Mouse (Mus musculus) limb, embryonic 11.5 days (tissue): ENCODE data around the gene Adat3. TPM values are rescaled to one million over a fixed set of nuclear protein-coding genes. Genes with fewer than 3 reads are reported as not detected.

ENCODE experiments used
- ATAC-seq: fragments of 200-750 bp; cut with Nextera tagmentation; 2 replicates; pipeline ENCODE4 v1.8.0; 2017; ENCODE audit warnings: low read depth; ENCODE audit not compliant: insufficient number of reproducible peaks, low FRiP score, low TSS enrichment
- DNase-seq: peaks from one replicate; pipeline ENCODE4 v3.0.0-alpha.2; 2015; ENCODE audit warnings: low spot score
- H3K27ac ChIP-seq: fragments of 300-500 bp; sonication (generic); replicated peaks from 2 replicates; pipeline ENCODE4 v1.5.1; 2014; ENCODE audit warnings: low read depth, mild to moderate bottlenecking, low read length
- H3K27me3 ChIP-seq: fragments of 300-500 bp; sonication (generic); 2 replicates; pipeline ENCODE4 v1.6.1; 2014; ENCODE audit warnings: mild to moderate bottlenecking, low read length, mixed read lengths; ENCODE audit not compliant: control insufficient read depth, insufficient read depth
- H3K36me3 ChIP-seq: fragments of 300-500 bp; sonication (generic); 2 replicates; pipeline ENCODE4 v1.6.1; 2014; ENCODE audit warnings: mild to moderate bottlenecking, low read length, moderate library complexity, mixed read lengths; ENCODE audit not compliant: control insufficient read depth, insufficient read depth
- H3K4me1 ChIP-seq: fragments of 300-500 bp; sonication (generic); 2 replicates; pipeline ENCODE4 v1.6.1; 2014; ENCODE audit warnings: low read length, mixed read lengths; ENCODE audit not compliant: control insufficient read depth, insufficient read depth
- H3K4me2 ChIP-seq: fragments of 300-500 bp; sonication (generic); 2 replicates; pipeline ENCODE4 v1.6.1; 2014; ENCODE audit warnings: low read depth, mild to moderate bottlenecking, moderate library complexity; ENCODE audit not compliant: severe bottlenecking
- H3K4me3 ChIP-seq: fragments of 300-500 bp; sonication (generic); 2 replicates; pipeline ENCODE4 v1.5.1; 2014; ENCODE audit warnings: low read depth, low read length
- H3K9ac ChIP-seq: fragments of 300-500 bp; sonication (generic); 2 replicates; pipeline ENCODE4 v1.6.1; 2014; ENCODE audit warnings: mild to moderate bottlenecking, low read length
- H3K9me3 ChIP-seq: fragments of 300-500 bp; sonication (generic); 2 replicates; pipeline ENCODE4 v1.6.1; 2016; ENCODE audit warnings: low read length; ENCODE audit not compliant: control insufficient read depth
- WGBS: fragments of 180-500 bp; shearing (Covaris S2); extraction: QIAGEN DNeasy Blood & Tissue Kit; methylation state at CpG from one replicate; pipeline ENCODE4 v1.1.7; 2014; 5-methylcytosine and 5-hydroxymethylcytosine counted together
- polyA plus RNA-seq: library from polyadenylated mRNA; unstranded; fragments of >200 nt; fragmentation: Nextera tagmentation; extraction: Ambion mirVana; gene quantifications from 2 replicates; pipeline ENCODE4 v1.2.1, GENCODE M21; 2014

Gene Adat3
- polyA plus RNA-seq = 9.7 and 9.8 TPM in 2 replicates

DNA sequence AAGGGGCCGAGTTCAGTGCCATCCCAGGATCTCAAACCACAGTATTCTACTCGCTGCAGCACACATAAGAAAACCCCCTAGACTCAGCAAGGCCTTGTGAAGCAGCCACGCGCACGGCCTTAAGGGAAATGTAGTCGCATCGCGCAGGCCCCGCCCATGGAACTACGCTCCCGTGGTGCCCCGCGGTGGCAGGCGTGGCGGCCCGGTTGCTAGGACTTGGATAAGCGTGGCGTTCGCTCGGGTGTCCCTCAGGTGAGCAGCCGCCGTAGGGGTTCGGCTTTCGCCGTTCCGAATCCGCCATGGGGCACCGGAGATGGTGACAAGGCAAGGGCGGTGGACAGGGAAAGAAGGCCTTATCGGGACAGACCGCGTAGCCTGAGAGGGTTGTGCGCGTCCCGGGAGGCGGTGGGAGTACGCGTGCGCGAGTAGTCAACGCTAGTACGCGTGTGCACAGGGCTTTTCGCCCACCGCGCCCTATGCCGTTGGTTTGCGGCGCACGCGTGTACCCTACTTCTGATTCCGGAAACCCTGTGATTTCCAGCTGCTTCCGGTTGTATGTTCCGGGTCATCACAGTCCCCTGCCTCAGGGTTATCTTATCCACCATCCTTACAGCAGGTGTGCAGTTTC lies at the start of gene Adat3, which contains the start of gene Scamp4:
Gene Adat3, plus strand, starts transcription at position 183 of the 628 bp plus-strand sequence.
Gene Scamp4, plus strand, starts transcription at position 175 of the 628 bp plus-strand sequence.
- under 1% methylated on average over 54 of the region's 54 CpGs for WGBS
- Histone ChIP-seq H3K9ac (peak within 1 kb of the TSS; percentile 53), H3K4me2 (peak within 1 kb of the TSS; percentile 90), H3K4me3 (peak within 1 kb of the TSS; percentile 71), H3K9me3 (no peaks in the 10 kb centered on the region), H3K27me3 (no peaks in the 10 kb centered on the region), H3K36me3 (peaks cover 9% of the 10 kb centered on the region), H3K27ac (peak within 1 kb of the TSS; percentile 73), H3K4me1 (peaks cover 11% of the 10 kb centered on the region)
- DNase-seq (peak; percentile 94), ATAC-seq (peak; percentile 91)

DNA sequence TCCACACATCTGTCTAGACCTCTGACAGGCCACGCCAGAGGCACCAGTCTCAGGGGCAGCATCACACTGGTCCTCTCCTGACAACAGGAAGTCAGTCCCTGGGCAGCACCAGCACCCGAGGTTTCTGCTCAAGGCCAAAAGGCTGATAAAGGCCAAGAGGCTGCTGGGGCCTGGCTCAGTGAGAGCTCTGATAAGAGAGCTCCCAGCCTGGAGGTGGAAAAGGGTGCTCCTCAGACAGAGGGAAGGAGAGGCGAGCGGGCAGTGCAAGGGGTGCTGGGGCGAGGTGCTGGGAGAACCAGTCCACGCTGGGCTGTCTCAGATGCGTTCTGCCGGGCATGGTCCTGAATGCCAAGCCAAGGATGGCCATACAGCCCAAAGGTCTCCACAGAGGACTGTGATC lies 49.1 kb upstream of the Adat3 start:
- H3K36me3 ChIP-seq = peaks cover 15% of the 10 kb centered on the region
- H3K9me3 ChIP-seq = no peaks in the 10 kb centered on the region
- H3K4me2 ChIP-seq = no peak overlapping the region
- no peaks in the 10 kb centered on the region for H3K27me3 ChIP-seq
- H3K4me1 ChIP-seq = no peaks in the 10 kb centered on the region
- H3K4me3 ChIP-seq = no peak overlapping the region
- no peak for ATAC-seq
- H3K27ac ChIP-seq = no peak overlapping the region
- no peak overlapping the region for H3K9ac ChIP-seq
- 87% methylated on average over 8 of the region's 8 CpGs for WGBS
- DNase-seq = no peak

DNA sequence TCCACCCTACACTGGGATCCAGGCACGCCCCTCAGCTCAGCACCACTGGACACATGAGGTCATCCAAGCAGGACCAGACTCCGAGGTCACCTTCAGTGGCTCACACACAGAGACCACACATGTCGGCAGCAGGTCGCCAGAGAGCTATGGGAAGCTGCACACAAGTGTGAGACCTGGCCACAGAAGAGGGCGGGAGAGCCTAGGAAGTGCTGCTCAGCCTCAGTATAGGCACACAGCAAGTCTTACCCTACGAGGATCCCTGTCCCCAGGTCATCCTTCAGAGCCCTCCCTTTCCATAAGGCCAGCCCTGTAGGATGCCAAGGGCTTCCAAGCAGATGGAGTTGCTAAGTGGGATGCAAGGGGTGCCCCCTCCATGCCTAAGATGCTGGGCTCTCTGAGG lies 48.7 kb upstream of the Adat3 start:
- H3K27ac ChIP-seq = no peak overlapping the region
- WGBS = 90% methylated on average over 6 of the region's 6 CpGs

DNA sequence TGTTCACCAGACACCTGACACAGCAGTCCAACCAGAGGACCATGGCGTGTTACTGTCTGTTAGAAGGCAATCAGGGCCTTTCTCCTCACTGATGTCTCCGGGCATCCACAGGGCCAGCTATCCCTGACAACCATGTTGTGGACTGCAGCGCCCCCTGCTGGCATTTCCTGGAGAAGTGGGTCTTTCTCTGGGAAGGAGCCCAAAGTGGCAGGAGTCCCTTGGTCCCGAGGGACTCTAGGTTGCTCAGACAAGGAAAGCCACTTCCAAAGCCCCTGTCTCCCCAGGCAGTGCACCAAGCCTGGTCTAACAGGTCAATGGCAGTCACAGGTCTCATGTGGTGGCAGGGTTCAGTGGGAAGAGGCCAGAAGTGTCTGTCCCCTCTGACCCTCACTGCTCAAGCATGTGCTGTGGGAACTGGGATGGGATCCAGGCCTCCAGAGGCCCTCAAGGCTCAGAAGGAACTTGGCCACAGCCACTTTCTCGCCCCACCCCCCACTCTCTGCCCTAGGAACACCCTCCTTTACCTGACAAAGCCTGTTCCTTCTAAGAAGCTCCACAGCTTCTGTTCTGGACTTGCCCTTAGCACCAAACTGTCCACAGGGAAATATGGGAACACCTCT lies 45.2 kb upstream of the Adat3 start:
- no peak overlapping the region for H3K27ac ChIP-seq
- H3K4me3 ChIP-seq = no peak overlapping the region
- no peak overlapping the region for H3K4me2 ChIP-seq
- peaks cover 3% of the 10 kb centered on the region; the same call in 1 of the 2 replicates for H3K36me3 ChIP-seq
- H3K4me1 ChIP-seq = peaks cover 9% of the 10 kb centered on the region
- H3K9ac ChIP-seq = no peak overlapping the region
- ATAC-seq = no peak
- no peaks in the 10 kb centered on the region for H3K9me3 ChIP-seq
- DNase-seq = peak; percentile 84
- 41% methylated on average over 5 of the region's 5 CpGs for WGBS
- no peaks in the 10 kb centered on the region for H3K27me3 ChIP-seq

More for the DNA sequence above, 48.7 kb upstream of the Adat3 start:
- no peak overlapping the region; the same call in 1 of the 2 replicates for H3K9ac ChIP-seq
- no peaks in the 10 kb centered on the region for H3K4me1 ChIP-seq
- H3K36me3 ChIP-seq = peaks cover 12% of the 10 kb centered on the region
- H3K27me3 ChIP-seq = no peaks in the 10 kb centered on the region
- H3K4me2 ChIP-seq = no peak overlapping the region
- H3K4me3 ChIP-seq = no peak overlapping the region
- no peak for ATAC-seq
- DNase-seq = no peak
- no peaks in the 10 kb centered on the region for H3K9me3 ChIP-seq

DNA sequence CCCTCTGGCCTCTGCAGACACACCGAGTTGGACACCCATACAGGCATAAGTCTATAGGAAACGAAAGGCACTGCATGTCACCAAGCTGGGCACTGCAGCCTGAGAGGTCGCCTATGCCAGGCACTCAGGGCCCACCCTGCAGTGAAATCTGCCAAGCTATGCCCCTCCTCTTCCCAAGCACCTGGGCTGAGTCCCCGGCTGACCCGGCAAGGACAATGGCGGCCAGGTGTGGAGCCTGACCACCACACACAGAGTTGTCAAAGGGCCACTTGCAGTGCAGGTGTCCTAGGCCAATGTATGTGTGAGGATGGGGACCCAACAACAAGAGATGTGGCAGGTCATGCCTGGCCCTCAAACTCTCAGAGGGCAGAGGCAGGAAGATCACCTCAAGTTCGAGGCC lies 43.2 kb upstream of the Adat3 start:
- H3K4me2 ChIP-seq = no peak overlapping the region
- WGBS = 86% methylated on average over 7 of the region's 7 CpGs
- no peak overlapping the region for H3K4me3 ChIP-seq
- H3K36me3 ChIP-seq = peaks cover 3% of the 10 kb centered on the region; the same call in 1 of the 2 replicates
- no peaks in the 10 kb centered on the region for H3K27me3 ChIP-seq
- DNase-seq = no peak
- no peak overlapping the region for H3K27ac ChIP-seq
- H3K9me3 ChIP-seq = no peaks in the 10 kb centered on the region
- peak overlapping the region; percentile 22; the same call in 1 of the 2 replicates for H3K9ac ChIP-seq
- peaks cover 9% of the 10 kb centered on the region for H3K4me1 ChIP-seq
- ATAC-seq = no peak

DNA sequence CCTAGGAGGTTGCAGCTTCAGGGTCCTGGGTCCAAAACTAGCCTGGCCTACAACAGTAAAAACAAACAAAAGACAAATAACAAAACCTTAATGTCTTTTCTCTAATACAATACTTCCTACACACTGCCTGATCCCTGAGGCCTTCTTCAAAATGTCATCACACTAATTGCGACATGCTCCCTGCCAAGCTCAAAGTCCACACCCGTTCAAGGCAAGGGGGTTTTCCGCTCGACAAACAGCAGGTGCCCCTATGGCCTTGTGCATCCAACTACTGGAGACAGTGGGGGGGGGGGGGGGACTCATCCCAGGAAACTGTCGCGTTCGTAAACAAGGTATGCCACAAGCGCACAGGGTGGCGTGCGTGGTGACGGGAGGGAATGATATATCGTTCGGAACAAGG lies 42.1 kb upstream of the Adat3 start:
- DNase-seq = no peak
- ATAC-seq = no peak
- Histone ChIP-seq H3K4me2 (peak overlapping the region; percentile 75), H3K9me3 (no peaks in the 10 kb centered on the region), H3K4me1 (peaks cover 9% of the 10 kb centered on the region), H3K27me3 (no peaks in the 10 kb centered on the region), H3K36me3 (peaks cover 3% of the 10 kb centered on the region; the same call in 1 of the 2 replicates), H3K27ac (0 out of 2 replicates have a peak overlapping the region, but pooled peaks have one; percentile 48), H3K9ac (peak overlapping the region; percentile 79), H3K4me3 (peak overlapping the region; percentile 95)
- WGBS = 2% methylated on average over 13 of the region's 13 CpGs

DNA sequence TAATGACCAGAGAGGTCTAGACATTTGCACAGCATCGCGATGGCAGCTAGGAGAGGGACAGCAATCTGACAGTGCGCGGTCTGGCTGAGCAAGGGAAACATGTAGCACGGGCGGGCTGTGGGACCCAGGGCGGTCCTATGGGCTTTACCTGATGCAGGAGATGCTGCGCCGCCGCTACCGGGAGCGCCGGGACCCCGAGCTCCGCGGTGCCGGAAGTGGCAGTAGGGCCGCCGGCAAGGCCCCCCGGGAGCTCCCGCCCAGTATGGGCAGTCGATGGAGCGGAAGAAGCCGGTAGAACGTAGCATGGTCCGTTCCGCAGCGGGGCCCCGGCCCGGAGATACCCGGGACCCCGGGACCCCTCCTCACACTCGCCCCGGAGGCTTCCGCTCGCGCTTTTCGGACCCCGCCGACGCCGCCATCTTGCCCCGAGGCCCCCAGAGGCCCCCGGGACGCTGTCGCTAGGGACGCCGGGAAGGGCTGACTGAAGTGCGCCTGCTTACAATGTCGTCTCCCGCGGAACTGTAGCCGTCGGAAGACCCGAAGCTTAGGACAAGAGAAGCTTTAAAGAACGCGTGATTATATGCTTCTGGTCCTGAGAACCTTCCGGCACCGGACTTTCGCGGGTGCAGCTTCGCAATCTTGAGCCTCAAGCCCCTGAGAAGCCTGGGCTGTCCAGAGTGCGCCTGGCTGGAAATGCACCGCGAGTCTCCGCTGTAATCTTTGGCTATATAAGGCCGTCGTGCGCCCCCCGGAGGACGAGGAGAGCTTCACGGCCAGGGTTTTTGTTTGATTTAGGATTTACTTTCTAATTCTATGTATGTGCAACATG lies 41.4 kb upstream of the Adat3 start, which contains the start of gene Rexo1:
Gene Rexo1, minus strand, starts transcription at position 445 of the 829 bp plus-strand sequence.
- H3K4me1 ChIP-seq = peaks cover 9% of the 10 kb centered on the region
- peak within 1 kb of the TSS; percentile 75 for H3K4me2 ChIP-seq
- peak; percentile 97 for DNase-seq
- H3K9me3 ChIP-seq = no peaks in the 10 kb centered on the region
- under 1% methylated on average over 72 of the region's 72 CpGs for WGBS
- peak within 1 kb of the TSS; percentile 95 for H3K4me3 ChIP-seq
- no peaks in the 10 kb centered on the region for H3K27me3 ChIP-seq
- peak within 1 kb of the TSS; percentile 79 for H3K9ac ChIP-seq
- peak; percentile 78 for ATAC-seq
- peak within 1 kb of the TSS; percentile 48 for H3K27ac ChIP-seq
- H3K36me3 ChIP-seq = peaks cover 3% of the 10 kb centered on the region; the same call in 1 of the 2 replicates
